Mouse (Mus musculus) midbrain, embryonic 16.5 days (tissue): ENCODE results near the gene Lmln. TPM values are rescaled to one million over a fixed set of nuclear protein-coding genes. Genes with fewer than 3 reads are reported as not detected.
"Not testable (repeated sequence)": the region's sequence is repeated elsewhere in the genome, so short reads cannot be mapped to it uniquely, and the experiment has no call there.

ENCODE experiments used
- ATAC-seq: fragments of 200-750 bp; cut with Nextera tagmentation; 2 replicates; pipeline ENCODE4 v1.8.0; 2017; ENCODE audit warnings: moderate TSS enrichment
- H3K27ac ChIP-seq: fragments of 300-500 bp; sonication (generic); 2 replicates; pipeline ENCODE4 v1.5.1; 2014; ENCODE audit warnings: mild to moderate bottlenecking, low read length, mixed read lengths
- H3K27me3 ChIP-seq: fragments of 300-500 bp; sonication (generic); 2 replicates; pipeline ENCODE4 v1.6.1; 2014; ENCODE audit warnings: low read depth, low read length, mixed read lengths; ENCODE audit not compliant: control insufficient read depth, insufficient read depth
- H3K36me3 ChIP-seq: fragments of 300-500 bp; sonication (generic); 2 replicates; pipeline ENCODE4 v1.6.1; 2014; ENCODE audit warnings: mild to moderate bottlenecking, low read length, moderate library complexity, mixed read lengths; ENCODE audit not compliant: control insufficient read depth, insufficient read depth
- H3K4me1 ChIP-seq: fragments of 300-500 bp; sonication (generic); 2 replicates; pipeline ENCODE4 v1.6.1; 2014; ENCODE audit warnings: mild to moderate bottlenecking, low read length, mixed read lengths; ENCODE audit not compliant: control insufficient read depth, insufficient read depth
- H3K4me2 ChIP-seq: fragments of 300-500 bp; sonication (generic); 2 replicates; pipeline ENCODE4 v1.6.1; 2014; ENCODE audit warnings: mild to moderate bottlenecking, low read length, mixed read lengths
- H3K4me3 ChIP-seq: fragments of 300-500 bp; sonication (generic); 2 replicates; pipeline ENCODE4 v1.5.1; 2014; ENCODE audit warnings: low read depth, mild to moderate bottlenecking, low read length, moderate library complexity, mixed read lengths
- H3K9ac ChIP-seq: fragments of 300-500 bp; sonication (generic); 2 replicates; pipeline ENCODE4 v1.6.1; 2014; ENCODE audit warnings: low read depth, low read length, mixed read lengths
- H3K9me3 ChIP-seq: fragments of 300-500 bp; sonication (generic); replicated peaks from 2 replicates; pipeline ENCODE4 v1.6.1; 2014; ENCODE audit warnings: mild to moderate bottlenecking, low read length, mixed read lengths; ENCODE audit not compliant: control insufficient read depth, poor library complexity, severe bottlenecking
- WGBS: fragments of 180-500 bp; shearing (Covaris S2); extraction: QIAGEN DNeasy Blood & Tissue Kit; methylation state at CpG from one replicate; pipeline ENCODE4 v1.1.7; 2014; 5-methylcytosine and 5-hydroxymethylcytosine counted together
- polyA plus RNA-seq: library from polyadenylated mRNA; unstranded; fragments of >200 nt; fragmentation: Nextera tagmentation; extraction: Ambion mirVana; gene quantifications from 2 replicates; pipeline ENCODE4 v1.2.1, GENCODE M21; 2015

The Lmln gene
- polyA plus RNA-seq, 1 experiment from 2014 or later, result 4.3 TPM

DNA sequence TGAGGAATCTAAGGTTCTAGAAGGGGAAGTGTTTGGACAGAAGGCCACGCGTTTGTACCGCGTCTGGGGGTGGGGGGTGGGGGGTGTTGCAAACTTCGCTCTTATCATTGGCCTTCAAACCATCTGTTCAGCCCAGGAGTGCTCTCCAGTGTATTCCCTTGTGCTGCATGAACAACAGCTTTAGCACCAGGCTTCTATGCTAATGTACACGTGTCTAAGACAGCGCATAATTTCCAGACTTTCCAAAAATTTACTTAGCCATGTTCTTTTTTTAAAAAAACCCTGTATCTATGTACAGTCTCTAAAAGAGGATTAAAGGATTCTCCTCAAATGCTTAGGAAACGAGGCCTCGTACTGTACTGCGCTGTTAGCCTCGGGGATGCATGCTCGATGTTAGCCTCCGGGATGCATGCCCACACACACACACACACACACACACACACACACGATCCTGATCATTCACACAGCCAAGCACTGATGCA is 96.3 kb downstream of the Lmln start:
- H3K36me3 ChIP-seq, result no peaks in the 10 kb centered on the region
- no peaks in the 10 kb centered on the region for H3K4me1 ChIP-seq
- H3K4me2 ChIP-seq, result no peak overlapping the region
- no peak overlapping the region for H3K4me3 ChIP-seq
- peak; percentile 32; the same call in 1 of the 2 replicates for ATAC-seq
- no peak overlapping the region for H3K27ac ChIP-seq
- H3K9me3 ChIP-seq, result no peaks in the 10 kb centered on the region
- no peaks in the 10 kb centered on the region for H3K27me3 ChIP-seq
- no peak overlapping the region for H3K9ac ChIP-seq
- 82% methylated on average over 14 of the region's 14 CpGs for WGBS

GRCm38 (mm10) chr16:33159363-33159762 is 97.0 kb downstream of the Lmln start:
- H3K9ac ChIP-seq, result no peak overlapping the region
- no peak overlapping the region for H3K27ac ChIP-seq
- H3K4me3 ChIP-seq, result no peak overlapping the region
- no peak for ATAC-seq
- no peaks in the 10 kb centered on the region for H3K36me3 ChIP-seq
- no peaks in the 10 kb centered on the region for H3K4me1 ChIP-seq
- no peaks in the 10 kb centered on the region for H3K9me3 ChIP-seq
- WGBS, result 95% methylated on average over 2 of the region's 2 CpGs
- no peak overlapping the region for H3K4me2 ChIP-seq
- no peaks in the 10 kb centered on the region for H3K27me3 ChIP-seq

GRCm38 (mm10) chr16:33163330-33164090 is 101.2 kb downstream of the Lmln start:
- Histone ChIP-seq H3K36me3 (no peaks in the 10 kb centered on the region), H3K9me3 (no peaks in the 10 kb centered on the region), H3K4me3 (no peak overlapping the region), H3K27ac (no peak overlapping the region), H3K4me2 (no peak overlapping the region), H3K9ac (no peak overlapping the region), H3K27me3 (no peaks in the 10 kb centered on the region), H3K4me1 (no peaks in the 10 kb centered on the region)
- ATAC-seq, result no peak
- WGBS, result 80% methylated on average over 13 of the region's 13 CpGs

- H3K4me3 ChIP-seq, H3K9me3 ChIP-seq, H3K27me3 ChIP-seq, H3K27ac ChIP-seq, H3K4me1 ChIP-seq, H3K36me3 ChIP-seq, H3K4me2 ChIP-seq, ATAC-seq, H3K9ac ChIP-seq: not testable (repeated sequence)
- 66% methylated on average over 6 of the region's 6 CpGs for WGBS
Observed at GRCm38 (mm10) chr16:33166284-33166683, 104.0 kb downstream of the Lmln start.

GRCm38 (mm10) chr16:33167537-33167936 is 105.2 kb downstream of the Lmln start:
- Histone ChIP-seq H3K36me3 (no peaks in the 10 kb centered on the region), H3K4me1 (no peaks in the 10 kb centered on the region), H3K9me3 (no peaks in the 10 kb centered on the region), H3K27ac (no peak overlapping the region), H3K27me3 (no peaks in the 10 kb centered on the region), H3K4me3 (no peak overlapping the region), H3K4me2 (no peak overlapping the region), H3K9ac (no peak overlapping the region)
- no peak for ATAC-seq
- WGBS, result 39% methylated on average over 5 of the region's 5 CpGs

DNA sequence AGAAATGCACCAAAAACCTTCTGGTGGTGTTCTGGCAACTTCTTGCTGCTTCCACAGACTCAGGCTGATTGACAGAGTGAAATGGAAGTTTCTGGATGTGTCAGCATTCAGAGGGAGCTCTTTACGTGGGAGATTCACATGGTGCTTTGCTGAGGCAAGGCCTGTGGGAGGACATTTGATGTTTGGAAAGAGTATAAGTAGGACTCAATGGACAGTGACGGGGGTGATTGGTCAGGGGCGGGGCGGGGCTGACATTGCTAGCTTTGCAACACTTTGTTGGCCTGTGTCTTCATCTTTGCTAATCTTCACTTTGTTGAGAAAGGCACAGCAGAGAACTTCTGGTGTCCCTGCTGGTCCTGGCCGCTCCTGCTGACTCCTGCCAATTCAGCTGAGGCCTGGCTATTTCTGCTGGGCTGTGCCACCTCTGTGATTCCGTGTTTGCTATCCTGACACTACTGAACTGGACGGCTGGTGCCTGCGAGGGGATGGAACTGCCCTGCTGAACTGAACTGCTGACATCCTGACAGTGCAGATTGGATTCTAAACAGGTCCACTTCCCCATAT is 107.2 kb downstream of the Lmln start:
- ATAC-seq, result no peak
- Histone ChIP-seq H3K27me3 (no peaks in the 10 kb centered on the region), H3K9me3 (no peaks in the 10 kb centered on the region), H3K4me3 (no peak overlapping the region), H3K27ac (no peak overlapping the region), H3K4me1 (no peaks in the 10 kb centered on the region), H3K36me3 (no peaks in the 10 kb centered on the region), H3K4me2 (no peak overlapping the region), H3K9ac (no peak overlapping the region)
- WGBS, result 62% methylated on average over 8 of the region's 8 CpGs

GRCm38 (mm10) chr16:33170716-33171587 is 108.6 kb downstream of the Lmln start:
- ATAC-seq, result no peak
- Histone ChIP-seq H3K36me3 (no peaks in the 10 kb centered on the region), H3K4me3 (no peak overlapping the region), H3K9me3 (no peaks in the 10 kb centered on the region), H3K4me2 (no peak overlapping the region), H3K27me3 (no peaks in the 10 kb centered on the region), H3K4me1 (no peaks in the 10 kb centered on the region), H3K27ac (no peak overlapping the region), H3K9ac (no peak overlapping the region)
- 77% methylated on average over 9 of the region's 9 CpGs for WGBS

- Histone ChIP-seq H3K27me3 (no peaks in the 10 kb centered on the region), H3K9me3 (no peaks in the 10 kb centered on the region), H3K9ac (no peak overlapping the region), H3K4me1 (no peaks in the 10 kb centered on the region), H3K4me3 (no peak overlapping the region), H3K36me3 (no peaks in the 10 kb centered on the region), H3K4me2 (no peak overlapping the region), H3K27ac (peak overlapping the region; percentile 34; the same call in 1 of the 2 replicates)
- 54% methylated on average over 6 of the region's 6 CpGs for WGBS
- 0 out of 2 replicates have a peak, but pooled peaks have one; percentile 39 for ATAC-seq
Observed at GRCm38 (mm10) chr16:33171800-33172199, 109.5 kb downstream of the Lmln start.
